Mouse (Mus musculus) 3134 (cell line): Measurements from ENCODE around the gene Csnk1g2.

Source experiments
- DNase-seq: peaks from one replicate; pipeline ENCODE4 v3.0.0-alpha.2; 2011; ENCODE audit warnings: low spot score; ENCODE audit not compliant: insufficient read length; ENCODE audit errors: extremely low read depth

Gene Csnk1g2

DNA sequence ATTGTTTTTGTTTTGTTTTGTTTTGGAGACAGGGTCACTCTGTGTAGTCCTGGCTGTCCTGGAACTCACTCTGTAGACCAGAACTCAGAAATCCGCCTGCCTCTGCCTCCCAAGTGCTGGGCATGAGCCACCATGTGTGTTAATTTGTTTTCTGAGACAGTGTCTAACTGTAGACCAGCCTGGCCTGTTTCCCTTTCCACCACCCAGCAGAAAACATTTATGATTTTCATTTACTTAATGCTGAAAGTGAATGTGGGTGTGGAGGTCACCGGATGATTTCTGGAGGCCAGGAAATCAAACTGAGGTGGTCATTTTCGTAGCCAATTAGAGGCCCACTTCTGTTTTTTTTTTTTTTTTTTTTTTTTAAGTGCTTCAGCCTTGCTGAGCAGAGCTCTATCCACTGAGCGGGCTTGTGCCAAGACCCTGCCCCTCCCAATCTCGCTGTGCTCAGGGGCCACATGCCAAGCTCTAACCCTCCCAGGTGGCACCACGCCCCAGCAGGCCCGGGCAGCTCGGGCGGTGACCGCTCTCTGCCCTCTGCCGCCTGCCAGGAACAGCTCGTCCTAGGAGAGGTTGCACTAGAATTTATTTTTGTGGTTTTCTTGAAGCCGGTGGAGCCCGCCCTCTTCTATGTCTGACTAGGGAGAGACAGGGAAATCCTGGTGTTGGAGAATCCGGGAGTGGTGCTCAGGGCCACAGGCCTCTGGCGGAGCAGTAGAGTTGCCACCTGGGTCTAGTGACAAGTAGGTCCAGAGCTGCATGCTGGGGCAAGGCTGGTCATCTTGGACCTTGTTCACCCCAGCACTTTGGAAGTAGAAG is 41.8 kb downstream of the Csnk1g2 start:
- peak; percentile 96 for DNase-seq

DNA sequence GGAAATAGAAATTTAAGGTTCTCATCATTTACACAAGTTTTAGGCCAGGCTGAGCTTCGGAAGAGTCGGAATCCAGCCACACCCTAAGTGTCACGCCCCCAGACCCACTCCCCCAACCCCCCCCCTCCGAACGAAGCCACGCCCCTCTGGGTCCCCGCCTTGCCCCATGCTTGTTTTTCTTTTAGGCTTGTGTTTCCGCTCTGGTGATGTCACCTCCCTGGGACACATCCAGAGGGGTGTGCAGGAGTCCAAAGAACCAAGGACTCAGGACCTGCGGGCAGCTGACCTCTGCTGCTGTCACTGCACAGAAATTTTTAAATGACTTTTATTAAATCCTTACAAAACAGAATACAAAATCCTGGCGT is 42.4 kb downstream of the Csnk1g2 start:
- DNase-seq, result peak; percentile 82

DNA sequence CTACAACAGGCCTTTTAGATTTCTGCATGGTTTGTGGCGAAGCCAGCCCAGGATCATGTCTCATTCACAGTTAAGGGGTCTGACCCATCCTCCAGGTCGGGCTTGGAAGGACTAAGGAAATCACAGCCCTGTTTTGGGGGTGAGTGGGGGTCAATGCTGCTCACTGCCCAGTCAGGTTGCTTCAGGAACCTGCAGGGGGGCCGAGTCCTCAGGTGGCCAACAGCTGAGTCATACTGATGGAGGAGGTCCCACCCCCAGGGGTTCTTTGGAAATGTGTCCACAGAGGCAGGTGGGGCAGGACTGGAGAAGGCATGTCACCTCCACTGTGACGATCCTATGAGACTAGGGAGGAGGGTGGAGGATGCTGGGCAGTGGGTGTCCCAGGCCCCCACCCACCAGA is 42.8 kb downstream of the Csnk1g2 start:
- DNase-seq, result no peak

DNA sequence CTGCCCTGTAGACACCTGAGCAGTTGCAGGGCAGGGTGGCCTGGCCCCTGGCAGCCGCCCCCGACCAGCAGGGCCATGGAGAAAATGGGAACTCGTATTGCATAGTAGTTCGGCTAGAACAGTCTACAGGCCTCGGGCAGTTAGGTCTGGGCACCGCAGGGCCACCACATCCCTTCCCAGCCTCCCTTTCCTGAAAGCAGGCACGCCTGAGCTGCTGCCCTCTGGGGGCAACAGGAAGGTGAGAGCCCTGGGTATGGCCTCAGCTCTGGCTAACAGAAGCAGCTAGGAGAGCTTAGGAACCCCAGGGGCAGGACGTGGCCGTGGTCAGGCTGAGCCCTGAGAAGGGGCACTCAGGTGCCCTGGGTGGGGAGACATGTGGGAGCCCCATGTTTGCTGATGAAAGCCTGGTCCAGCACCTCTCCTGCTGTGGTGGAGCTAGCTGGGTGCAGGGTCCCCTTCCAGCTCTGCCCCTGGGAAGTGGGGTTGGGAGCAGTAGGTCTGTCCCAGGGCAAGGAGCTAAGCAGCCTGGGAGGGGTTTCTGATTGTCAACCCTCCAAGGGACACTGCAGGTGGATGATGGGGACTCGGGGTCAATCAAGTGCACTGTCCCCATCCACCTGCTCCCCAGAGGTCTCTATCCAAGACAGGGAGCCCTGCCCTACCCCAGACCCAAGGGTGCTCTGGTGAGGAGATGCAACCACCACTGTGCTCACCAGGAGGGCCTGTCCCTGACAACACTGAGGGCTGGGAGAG is 43.5 kb downstream of the Csnk1g2 start:
- DNase-seq, result no peak

DNA sequence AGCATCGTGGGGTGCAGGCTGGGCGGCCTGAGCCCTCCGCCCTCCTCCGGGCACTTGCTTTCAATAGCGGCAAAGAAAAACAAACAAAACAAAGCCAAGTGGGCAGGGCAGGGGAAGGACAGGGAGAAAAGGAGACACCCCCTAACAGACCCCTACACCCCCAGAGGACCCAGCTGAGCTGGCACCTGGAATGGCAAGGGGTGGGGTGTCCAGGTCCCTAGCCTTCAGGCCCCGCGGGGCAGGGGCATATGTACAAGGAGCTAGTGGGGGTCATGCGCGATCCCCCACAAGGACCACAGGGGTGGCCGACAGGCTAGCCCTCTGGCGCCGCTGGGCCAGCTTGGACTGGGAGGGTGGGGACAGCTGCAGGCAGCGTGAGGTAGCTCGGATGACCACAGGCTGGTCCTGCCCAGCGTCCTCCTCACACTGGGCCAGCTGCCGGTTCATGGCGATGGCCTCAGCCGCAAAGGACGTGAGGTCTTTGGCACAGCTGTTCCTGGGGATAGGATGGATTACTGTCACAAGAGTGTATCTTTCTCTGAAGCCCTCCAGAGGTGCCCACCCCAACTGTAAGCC is 44.3 kb downstream of the Csnk1g2 start:
- DNase-seq, result no peak

DNA sequence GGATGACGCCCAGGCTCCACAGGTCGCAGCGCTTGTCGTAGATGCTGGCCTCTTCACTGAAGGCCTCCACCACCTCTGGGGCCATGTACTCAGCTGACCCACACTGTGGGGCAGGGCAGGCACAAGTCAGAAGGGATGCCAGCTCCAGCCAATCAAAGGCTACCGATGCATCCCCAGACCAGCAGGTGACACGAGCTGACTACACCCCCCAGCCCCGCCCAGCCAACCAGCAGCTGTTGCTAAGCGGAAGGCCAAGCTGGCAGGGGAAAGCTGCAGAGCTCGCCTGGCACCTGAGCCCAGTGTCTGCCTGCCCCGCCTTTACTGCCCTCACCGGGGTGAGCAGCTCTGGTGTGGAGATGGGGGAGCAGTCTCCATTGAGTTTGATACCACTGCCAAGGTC is 46.0 kb downstream of the Csnk1g2 start:
- no peak for DNase-seq

DNA sequence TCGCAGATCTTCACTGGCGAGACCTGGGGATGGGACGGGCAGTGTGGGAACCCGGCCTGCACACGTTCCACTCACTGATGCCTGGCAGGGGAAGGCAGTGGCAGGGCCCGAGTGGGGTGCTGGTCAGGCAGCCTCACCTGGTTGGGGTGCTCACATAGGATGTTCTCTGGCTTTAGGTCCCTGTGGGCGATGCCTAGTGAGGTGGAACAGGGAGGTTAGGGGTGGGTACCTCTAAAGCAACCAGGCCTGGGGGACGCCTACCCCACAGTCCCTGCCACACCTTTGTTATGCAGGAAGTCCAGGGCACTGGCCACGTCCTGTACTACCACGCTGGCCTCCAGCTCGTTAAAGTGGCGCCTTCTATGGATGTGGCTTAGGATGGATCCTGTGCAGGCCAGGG is 46.4 kb downstream of the Csnk1g2 start:
- DNase-seq, result no peak

DNA sequence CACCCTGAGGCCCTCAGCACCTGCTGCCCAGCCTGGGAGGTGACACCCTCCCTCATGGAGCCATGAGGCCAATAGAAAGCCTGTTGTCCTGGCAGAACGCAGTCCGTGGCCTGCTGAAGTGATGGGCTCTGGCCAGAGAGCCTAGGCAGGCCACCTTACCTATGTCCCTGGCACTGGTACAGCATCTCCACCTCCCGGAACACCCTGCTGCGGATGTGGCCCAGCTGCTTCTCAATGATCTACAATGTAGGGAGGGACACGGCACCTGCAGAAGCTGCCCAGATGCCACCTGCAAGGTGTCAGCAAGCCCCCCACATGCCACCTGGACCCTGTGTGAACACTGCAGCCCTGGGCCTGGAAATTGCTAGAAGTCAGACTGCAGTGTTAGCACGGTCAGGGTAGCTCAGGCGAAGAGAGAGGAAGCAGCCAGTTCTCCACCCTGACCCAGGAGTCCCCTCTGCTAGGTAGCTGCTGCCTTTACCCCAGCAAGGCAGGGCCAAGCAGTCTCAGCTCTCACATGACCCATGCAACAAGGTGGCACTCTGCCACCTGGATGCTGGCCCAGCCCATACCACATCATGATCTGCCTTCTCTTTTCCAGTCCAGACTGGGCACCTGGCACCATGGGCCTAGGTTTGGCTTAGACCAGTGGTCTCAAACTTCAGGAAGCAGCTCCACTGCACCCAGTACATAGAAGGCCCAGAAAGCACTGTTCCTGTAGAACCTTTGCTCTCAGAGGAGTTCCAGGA is 47.3 kb downstream of the Csnk1g2 start:
- DNase-seq, result peak; percentile 41

DNA sequence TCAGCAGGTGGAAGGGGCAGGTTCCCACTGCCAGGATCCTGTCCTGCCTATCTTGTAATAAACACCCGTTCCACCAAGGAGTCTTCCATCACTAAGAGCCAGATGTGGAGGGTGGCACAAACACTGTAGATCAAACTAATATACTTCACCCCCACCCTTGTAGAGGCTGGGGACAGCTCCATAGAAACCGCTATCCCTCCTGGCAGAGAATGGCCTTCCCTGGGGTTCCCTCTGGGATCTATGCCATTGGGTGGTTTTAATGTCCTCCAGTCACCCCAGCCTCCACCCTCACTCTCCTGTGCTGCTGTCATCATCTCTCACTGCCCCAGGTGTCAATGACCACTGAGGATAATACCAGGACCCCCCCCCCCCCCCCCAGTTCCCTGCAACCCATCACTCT is 47.9 kb downstream of the Csnk1g2 start:
- DNase-seq, result no peak

DNA sequence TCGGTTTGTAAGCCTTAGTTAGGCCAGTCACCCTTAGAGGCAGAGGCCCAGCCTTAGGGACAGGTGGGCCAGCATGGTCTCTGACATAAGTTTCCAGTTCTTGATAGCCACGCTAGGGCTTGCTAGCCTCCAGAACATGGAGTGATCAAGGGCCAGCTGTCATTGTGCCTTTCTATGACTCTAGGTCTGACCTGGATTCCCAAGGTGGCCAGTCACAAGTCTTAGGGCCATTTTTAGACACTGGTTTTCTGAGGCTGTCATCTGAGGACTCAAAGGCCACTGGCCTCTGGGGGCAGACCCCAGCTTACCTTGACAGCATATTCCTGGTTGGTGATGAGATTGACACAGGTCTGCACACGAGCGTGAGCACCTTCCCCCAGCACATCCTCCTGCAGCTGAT is 48.6 kb downstream of the Csnk1g2 start:
- no peak for DNase-seq

DNA sequence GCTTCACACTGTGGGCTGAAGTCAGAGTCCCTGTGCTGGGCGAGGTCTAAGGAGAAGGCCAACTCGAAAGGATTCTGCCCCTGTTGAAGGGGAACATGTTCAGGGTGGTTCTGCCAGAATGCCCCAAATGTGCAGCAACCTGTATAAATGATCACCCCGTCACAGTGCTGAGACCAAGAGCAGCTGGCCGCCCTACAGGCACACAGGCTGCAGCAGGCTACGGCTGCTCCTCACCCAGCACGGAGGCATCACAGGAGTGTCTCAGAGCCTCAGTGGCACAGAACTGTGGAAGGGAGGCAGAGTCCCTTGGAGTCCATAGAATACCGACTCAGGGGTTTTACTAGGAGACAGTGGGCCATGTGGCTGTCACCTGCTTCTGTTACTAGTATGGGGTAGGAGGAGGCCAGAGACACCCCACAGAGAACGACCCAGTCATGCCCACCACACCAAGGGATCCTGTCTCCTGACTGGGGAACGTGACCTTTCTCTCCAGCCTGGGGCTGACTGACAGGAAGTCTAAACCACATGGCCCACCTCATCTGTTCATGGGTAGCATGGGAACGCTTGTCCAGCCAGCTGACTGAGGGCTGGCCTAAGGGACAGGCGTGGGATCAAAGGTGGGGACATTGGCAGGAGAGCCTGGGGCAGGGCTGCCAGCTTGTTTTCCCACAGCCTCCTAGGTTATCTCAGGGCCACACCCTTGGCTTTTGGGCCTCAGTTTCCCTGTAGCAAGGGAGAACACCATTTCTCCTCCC is 49.5 kb downstream of the Csnk1g2 start:
- no peak for DNase-seq

DNA sequence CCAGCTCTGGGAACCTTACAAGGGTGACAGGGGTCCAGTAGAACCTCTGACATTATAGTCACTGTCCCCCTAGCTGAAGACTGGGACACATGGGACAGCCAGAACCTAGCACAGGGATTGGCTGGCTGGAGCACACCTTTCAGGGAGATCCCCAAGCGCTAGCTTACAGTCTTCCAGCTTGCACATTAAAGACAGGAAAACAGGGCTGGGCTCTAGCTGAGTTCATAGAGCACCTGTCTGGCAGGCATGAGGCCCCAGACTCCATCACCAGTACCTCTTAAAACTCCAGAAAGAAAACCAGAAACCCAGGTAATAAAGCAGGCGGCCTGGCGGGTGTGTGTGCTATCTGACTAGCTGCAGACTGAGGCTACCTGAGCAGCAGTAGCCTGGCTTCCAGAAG is 51.1 kb downstream of the Csnk1g2 start:
- DNase-seq, result no peak

DNA sequence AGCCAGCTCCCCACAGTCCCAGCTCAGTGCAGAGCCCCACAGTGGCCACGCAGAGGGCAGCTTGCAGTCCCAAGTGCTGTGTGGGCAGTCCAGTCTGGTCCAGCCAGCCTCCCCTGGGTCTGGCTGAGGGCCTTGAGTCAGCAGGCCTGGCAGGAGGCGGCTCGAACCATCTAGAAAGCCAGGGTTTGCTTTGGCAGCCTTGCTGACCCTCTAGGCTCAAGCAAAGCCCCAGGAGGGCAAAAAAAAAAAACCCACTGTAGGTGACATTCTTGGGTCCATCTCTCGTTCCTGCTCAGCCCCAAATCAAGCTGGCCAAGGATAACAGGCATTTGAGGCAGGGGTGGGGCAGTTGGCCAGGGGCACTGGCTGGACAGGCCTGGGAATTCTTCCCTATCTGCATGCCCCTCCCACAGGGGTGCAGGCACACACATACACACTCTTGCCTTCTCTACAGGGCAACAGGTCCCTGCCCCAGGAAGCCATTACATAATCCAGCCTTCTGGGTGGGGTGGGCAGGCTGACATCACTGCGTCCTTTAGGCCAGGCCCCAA is 51.6 kb downstream of the Csnk1g2 start:
- peak; percentile 67 for DNase-seq

DNA sequence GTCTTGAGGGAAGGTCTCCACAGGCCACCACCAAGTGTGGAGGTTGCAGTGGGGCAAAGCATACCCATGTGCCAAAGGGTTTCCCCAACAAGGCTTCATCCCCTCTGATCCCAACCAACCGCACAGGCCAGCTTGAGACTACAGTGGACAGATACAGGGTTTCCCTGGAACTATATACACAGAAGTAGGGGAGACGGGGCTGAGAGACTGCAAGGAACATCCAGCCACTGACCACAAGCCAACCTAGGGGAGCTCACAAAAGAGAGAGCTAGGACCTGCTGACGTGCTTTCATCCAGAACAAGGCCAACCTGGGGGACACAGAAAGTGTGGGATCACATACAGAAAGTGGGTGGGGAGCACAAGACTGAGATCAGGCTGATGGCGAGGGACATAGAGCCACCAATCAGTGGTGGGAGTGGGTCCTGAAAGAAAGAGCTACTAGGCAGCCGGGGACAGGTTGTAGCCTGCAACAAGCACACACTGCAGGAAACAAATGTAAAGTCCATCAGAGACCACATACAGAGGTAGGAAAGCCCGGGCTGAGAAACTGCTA is 52.3 kb downstream of the Csnk1g2 start:
- DNase-seq, result no peak

DNA sequence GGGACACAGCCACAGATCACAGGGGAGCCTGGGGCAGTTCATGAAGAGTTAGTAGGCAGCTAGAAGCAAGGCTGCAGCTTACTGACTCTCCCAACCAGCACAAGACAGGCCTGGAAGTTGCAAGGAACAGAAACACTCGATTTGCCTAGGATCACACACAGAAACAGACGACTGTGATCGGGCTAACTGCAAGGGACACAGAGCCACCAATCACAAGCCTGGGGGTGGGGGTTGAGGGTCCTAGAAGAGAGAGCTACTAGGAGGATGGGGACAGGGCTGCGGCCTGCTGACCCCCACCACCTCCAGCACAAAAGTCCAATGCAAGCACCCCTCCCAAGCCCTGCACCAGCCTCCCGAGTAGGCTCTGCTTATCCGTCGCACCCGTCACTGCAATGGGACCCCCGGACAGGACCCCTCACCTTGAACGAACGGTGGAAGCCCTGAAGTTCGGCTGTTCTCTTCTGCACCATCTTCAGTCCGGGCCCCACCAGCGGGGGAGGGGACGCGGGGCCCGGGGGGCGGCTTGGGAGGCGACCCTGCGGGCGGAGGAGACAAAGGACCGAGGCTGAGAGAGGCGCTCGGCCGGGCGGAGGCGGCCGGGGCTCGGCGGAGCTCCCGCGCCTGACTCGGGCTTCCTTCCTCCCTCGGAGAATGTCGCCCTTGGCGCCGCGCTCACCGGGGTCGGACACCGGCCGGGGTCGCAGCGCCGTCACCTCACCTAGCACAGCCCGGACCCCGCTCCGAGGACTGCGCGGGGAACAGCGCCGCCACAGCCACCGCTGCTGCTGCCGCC is 53.0 kb downstream of the Csnk1g2 start:
- DNase-seq, result peak; percentile 48

DNA sequence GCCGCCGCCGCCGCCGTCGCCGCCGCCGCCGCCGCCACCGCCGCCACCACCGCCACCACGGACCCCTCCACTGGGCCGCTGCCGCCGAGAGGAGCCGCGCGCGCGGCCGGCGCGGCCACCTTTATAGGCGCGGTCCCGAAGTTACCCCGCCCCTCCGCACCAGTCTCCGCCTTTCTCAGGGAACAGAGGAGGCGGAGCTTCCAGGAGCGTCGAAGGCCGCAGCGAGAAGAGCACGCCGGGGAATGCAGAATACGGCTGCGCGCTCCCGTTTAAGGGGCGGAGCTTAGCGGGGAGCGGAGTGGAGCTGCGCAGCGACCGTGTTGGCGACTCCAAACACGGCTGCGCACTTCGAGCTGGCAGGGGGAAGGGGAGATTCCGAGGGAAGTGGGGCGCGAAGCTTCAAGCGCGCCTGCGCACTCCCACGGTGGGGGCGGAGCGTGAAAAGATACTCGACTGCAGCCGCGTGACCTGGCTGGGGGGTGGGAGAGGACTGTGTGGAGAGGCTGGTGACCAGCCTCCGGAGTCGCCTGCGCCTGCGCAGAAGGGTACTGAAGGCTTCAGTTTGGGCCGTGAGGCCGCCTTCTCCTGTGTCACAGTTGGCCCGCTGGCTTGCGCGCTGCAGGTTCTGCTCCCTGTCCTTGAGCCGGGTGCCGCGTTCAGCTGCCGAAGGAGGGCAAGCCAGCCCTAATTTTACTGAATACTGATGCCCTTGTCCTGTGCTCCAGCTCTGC is 53.7 kb downstream of the Csnk1g2 start:
- DNase-seq, result peak; percentile 100

DNA sequence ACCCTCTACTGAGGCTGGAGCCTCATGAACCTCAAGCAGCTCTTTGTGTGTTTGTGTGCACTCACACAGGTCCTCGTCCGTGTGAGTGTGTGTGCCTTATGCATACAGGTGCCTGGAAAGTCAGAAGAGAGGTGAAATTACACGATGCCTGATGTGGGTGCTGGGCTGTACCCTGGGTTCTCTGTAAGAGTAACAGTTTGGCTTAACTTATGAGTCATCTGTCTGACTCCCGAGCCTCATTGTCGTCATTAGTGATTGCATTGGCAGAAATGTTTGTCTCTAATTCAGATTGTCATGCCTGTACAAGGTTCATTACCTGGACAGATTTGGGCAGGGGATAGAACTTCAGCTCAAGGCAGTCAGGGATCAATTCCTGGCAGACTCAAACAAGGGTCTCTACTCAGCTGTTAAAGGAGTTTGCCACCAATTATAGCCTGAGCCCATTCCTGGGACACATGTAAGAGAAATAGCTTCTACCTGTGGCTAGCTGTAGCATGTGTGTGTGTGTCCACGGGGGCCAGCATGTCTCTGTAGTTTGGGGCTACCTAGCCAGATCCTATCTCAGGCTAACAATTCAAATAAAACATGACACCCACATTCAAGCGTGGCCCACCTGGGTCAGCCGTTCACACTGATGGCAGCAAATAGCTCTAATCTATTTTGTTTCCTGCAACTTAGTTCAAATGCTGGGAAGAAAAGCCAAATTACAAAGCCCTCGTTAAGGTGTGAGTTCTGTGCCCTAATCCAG is 54.7 kb downstream of the Csnk1g2 start:
- no peak for DNase-seq

DNA sequence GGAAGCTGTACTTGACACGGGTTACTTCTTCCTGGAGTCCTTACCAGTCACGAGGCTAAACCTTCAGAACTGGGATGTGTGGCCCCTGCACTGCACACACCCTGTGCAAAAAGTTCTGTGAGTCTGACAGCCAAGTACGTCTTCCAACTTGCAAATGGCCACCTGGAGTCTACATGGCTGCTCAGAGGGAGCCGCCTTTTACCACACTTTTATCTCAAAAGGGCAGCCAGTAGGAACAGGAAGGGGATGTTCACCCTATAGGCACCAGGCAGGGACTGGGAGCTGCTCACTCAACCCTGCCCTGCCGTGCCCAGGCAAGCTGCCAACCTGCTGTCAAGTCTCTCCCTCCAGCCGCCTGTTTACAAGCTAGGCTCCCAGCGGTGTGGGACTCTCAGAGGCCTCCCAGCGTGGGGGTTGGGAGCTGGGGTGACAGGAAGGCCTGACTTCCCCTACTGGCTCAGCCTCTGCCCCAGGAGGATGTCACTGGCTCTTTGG is 55.4 kb downstream of the Csnk1g2 start, which contains the start of gene Mknk2:
Mknk2 (minus strand) TSS at position 171 of the 495 bp plus-strand sequence.
- DNase-seq, result peak; percentile 88
